Mouse (Mus musculus): ENCODE measurements around the gene Creld1. TPM values are rescaled to one million over a fixed set of nuclear protein-coding genes. Genes with fewer than 3 reads are reported as not detected.
A peak's percentile ranks its signal among the peaks of the same experiment; 100 is the strongest.

Creld1 gene
- 9.5 and 10.3 TPM in 2 replicates for polyA plus RNA-seq (2015; fragmentation: Nextera tagmentation; extraction: Ambion mirVana)

DNA sequence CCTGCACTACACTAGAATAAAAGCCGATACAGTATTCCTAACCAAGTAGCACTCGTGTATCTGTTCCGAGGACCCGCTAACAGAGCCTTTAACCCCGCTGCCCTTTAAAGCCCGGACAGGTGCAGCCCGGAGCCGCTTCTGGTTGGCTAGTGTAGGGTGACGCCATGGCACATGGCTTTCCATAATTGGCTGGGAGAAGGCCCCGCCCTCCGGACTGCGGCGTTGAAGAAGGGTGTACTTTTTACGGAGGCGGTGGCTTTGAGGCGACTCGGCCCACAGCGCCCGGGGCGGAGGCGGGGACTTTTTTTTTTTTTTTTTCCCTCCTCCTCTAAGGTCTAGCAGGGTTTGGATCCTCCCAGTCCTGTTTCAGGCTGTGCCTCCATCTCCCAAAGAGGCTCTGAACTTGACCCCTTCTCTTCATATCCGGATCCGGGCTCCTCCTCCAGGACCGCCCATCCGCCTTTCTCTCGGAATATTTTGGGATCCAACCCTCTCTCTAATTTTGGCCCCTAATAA lies at the start of gene Creld1:
Gene Creld1 (plus strand): TSS at position 198 of the 516 bp plus-strand sequence.
- DNase-seq (ENCODE audit: low spot score), result peak; percentile 92

DNA sequence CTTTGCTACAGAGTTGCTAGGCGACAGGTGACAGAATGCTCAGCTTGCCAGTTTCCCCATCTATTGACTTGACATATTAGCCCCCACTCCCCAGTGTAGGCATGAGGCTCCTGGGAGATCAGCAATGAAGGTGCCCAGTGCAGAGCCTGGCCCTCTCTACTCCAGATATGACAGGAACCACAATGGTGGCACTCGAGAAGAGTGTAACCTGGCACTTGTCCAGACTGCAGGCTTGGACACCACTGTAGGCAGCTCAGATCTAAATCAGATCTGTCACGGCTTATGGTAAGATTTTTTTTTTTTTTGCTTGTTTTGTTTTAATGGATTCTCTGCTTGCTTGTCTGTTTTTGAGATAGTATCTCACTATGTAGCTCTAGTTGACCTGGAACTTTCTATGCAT lies 49.4 kb upstream of the Creld1 start:
- DNase-seq (ENCODE audit: low spot score), result no peak

GRCm38 (mm10) chr6:113434691-113435090 lies 48.4 kb upstream of the Creld1 start:
- no peak for DNase-seq (ENCODE audit: low spot score)

DNA sequence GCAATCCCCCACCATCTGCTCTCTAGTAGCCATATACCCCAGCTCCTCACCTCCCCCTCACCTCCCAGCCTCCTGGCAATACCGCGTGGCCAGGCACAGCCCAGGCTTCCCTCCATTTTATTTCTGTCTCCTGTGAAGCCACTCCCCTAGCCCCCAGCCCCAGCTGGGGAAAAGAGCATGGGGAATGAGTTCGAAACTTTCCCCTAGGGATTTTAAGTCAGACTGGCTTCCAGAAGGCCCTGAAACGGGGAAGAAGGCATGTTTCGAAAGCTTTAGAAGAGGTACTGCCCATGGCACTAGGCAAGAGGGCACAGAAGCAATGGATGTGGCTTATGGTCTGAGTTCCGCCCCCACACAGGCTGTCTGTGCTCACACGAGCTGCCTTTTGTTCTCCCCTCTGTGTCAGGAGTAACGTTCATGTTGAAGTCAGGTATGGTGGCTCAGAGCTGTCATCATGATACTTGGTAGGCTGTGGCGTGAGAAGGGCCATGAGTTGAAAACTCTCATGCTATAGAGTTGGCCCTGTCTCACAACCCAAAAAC lies 47.4 kb upstream of the Creld1 start, which contains the start of gene Cidec:
Gene Cidec (minus strand): TSS at position 97 of the 542 bp plus-strand sequence.
- DNase-seq (ENCODE audit: low spot score), result no peak

GRCm38 (mm10) chr6:113437135-113437534 lies 46.0 kb upstream of the Creld1 start:
- DNase-seq (ENCODE audit: low spot score), result no peak

DNA sequence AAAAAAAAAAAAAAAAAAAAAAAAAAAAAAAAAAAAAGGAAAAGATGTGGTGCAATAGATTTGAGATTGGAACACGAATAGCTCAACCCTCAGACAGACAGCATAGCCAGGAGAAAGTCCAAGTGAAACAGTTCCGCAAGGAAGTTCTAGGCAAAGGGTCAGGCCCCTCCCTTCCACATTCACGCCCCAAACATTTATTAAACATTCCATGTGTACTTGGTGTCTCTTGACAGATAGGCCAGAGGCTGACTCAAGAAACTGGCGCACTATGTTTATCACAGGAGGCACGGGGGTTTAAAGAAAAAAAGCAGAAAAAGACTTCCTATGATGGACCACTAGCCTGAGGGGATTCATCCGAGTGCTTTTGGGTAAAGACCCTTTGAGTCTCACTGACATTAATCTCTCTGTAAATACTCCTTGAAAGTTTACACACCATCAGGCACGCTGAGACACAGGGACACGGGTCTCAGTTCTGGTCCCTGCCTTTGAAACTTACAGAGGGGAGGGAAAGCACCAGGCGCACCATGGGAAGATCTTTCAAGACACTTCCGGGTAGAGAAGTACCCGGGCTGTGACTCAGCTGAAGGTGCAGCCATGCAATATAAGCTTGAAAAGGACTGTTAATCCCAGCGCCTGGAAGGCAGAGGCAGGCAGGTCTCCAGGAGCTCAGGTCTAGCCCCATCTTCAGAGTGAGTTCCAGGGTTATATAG lies 44.2 kb upstream of the Creld1 start:
- DNase-seq (ENCODE audit: low spot score), result no peak

DNA sequence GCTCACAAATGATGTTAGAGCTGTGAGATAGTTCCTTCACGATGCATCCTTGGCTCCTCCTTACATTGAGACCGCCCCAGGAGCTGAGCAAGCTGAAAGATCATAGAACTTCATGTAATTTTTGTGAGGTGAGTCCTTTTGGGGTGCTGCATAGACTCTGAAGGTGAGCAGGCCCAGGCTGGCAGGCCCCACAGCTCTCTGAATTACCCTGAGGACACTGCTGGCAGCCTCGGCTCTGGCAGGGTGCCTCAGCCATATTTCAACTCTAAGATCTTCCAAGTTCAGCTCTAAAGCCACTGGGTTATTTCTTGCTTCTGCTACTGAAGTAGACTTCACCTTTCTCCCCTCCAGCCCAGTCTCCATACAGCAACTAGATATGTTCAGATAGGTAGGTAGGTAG lies 42.4 kb upstream of the Creld1 start:
- DNase-seq (ENCODE audit: low spot score), result no peak

- peak; percentile 88 for DNase-seq (ENCODE audit: low spot score)
Observed at GRCm38 (mm10) chr6:113441147-113441680, 41.9 kb upstream of the Creld1 start.

DNA sequence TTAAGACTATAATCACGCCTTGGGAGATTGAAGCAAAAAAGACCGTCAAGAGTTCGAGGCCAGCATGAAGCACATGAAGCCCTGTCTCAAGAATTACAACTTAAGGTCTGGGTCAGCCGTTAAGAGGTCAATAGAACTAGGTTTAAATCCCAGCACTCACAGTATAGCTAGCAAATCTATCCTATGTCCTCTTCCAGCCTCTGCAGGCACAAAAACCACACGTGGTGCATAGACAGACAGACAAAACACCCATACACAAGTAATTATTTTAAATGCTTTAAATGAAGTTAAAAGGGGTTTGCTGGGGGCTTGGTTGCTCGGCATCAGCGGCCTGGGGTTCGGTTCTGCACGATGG lies 41.0 kb upstream of the Creld1 start:
- peak; percentile 8 for DNase-seq (ENCODE audit: low spot score)

DNA sequence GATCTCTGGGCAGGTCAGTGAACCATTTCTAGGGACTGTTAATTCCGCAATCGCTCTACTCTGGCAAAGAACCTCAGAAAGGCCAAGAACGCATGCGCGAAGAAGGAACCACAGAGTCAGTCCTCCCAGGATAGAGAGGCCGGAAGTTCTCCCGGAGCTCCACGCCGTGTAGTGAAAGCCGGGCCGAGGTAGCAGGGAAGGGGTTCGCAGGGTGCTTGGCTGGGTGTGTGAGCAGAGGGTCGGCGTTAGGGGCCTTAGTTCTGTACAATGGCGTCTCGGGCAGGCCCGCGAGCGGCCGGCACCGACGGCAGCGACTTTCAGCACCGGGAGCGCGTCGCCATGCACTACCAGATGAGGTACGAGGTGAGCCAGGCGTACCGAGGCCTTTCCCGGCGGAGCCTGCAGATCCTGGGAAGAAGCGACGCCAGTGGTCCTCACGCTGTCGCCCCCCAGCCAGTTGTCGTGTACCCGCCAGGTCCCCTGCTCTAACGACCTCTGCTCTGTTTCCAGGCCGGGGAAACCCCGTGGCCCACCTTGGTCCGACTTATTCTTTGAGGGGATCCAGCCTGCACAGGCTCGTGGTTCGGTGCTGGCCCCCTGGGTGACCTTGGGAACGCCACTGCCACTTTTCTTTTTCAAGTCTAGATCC lies 40.5 kb upstream of the Creld1 start, which contains the start of gene Jagn1:
Gene Jagn1 (plus strand): TSS at position 128 of the 649 bp plus-strand sequence.
- DNase-seq (ENCODE audit: low spot score), result peak; percentile 93

- peak; percentile 27 for DNase-seq (ENCODE audit: low spot score)
Observed at GRCm38 (mm10) chr6:113443091-113443490, 40.0 kb upstream of the Creld1 start.

GRCm38 (mm10) chr6:113444207-113444965 lies 38.7 kb upstream of the Creld1 start:
- DNase-seq (ENCODE audit: low spot score), result no peak

GRCm38 (mm10) chr6:113447639-113448038 lies 35.5 kb upstream of the Creld1 start:
- no peak for DNase-seq (ENCODE audit: low spot score)

DNA sequence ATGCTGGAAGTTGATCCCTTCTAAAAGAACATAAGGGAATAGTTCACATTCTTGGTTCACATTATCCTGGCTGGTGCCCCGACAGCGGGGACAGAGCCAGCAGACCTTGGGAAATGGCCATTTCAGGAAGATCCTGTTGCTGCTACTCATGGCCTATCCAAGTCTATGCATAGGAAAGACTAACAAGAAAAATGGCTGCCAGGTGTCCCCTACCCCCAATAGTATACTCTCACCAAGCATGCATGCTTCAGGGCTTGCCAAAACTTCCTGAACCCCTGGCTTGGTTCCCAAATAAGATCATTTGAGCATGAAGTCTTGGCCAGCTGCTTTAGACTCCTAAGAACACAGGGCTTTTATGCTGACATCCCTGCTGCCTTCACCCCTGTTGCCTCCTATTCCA lies 31.3 kb upstream of the Creld1 start:
- no peak for DNase-seq (ENCODE audit: low spot score)

GRCm38 (mm10) chr6:113455007-113455406 lies 28.1 kb upstream of the Creld1 start:
- DNase-seq (ENCODE audit: low spot score), result no peak

- peak; percentile 68 for DNase-seq (ENCODE audit: low spot score)
Observed at GRCm38 (mm10) chr6:113457952-113458534, 25.1 kb upstream of the Creld1 start, which contains the start of gene Il17re. Il17re (plus strand) TSS chr6:113458484.

GRCm38 (mm10) chr6:113458635-113459034 lies 24.5 kb upstream of the Creld1 start:
- DNase-seq (ENCODE audit: low spot score), result peak; percentile 34

GRCm38 (mm10) chr6:113464040-113464439 lies 19.1 kb upstream of the Creld1 start:
- DNase-seq (ENCODE audit: low spot score), result no peak

GRCm38 (mm10) chr6:113465602-113466001 lies 17.5 kb upstream of the Creld1 start:
- DNase-seq (ENCODE audit: low spot score), result no peak

DNA sequence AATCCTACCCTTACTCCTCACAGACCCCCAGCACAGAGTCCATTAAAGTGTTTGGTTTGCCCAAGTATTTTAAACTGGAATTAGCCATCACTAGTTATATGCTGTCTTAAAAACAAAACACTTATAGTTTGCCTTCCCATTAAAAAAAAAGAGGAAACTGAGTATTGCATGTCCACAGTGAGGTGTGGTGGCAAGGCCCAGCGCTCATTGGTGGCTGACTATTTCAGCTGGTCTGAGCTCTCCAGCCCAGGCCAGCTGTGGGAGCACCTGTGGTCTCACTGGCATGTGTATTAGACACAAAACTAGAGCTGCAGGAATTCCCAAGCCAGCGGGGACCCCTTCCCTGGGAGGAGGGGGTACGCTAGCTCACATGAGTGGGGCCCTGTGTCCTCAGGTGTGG lies 14.6 kb upstream of the Creld1 start:
- no peak for DNase-seq (ENCODE audit: low spot score)

DNA sequence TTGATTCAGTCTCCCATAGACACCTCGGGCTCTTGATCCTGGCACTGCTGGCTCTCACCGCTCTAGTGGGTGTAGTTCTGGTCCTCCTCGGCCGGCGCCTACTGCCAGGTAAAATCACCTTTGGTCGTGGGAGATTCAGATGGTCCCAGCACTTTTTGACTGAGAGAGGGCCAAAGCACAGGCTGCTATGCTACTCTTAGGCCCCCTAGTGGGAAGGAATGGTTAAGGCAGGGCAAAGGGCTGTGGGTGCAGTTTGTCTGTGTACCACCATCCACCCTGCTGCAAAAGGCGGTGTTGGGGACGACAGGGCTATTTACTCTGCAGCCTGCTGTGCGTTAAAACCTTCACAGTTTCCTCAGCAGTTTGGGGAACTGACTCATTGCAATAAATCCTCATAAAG lies 14.1 kb upstream of the Creld1 start:
- DNase-seq (ENCODE audit: low spot score), result peak; percentile 89
